Mouse (Mus musculus): ENCODE measurements at regions not wholly inside any gene's neighbourhood (a gene's known extent, or its start where the extent isn't known, plus 50 kb on each side); places are given as distances from the start of the nearest gene placed in this dataset.
A peak's percentile ranks its signal among the peaks of the same experiment; 100 is the strongest.

DNA sequence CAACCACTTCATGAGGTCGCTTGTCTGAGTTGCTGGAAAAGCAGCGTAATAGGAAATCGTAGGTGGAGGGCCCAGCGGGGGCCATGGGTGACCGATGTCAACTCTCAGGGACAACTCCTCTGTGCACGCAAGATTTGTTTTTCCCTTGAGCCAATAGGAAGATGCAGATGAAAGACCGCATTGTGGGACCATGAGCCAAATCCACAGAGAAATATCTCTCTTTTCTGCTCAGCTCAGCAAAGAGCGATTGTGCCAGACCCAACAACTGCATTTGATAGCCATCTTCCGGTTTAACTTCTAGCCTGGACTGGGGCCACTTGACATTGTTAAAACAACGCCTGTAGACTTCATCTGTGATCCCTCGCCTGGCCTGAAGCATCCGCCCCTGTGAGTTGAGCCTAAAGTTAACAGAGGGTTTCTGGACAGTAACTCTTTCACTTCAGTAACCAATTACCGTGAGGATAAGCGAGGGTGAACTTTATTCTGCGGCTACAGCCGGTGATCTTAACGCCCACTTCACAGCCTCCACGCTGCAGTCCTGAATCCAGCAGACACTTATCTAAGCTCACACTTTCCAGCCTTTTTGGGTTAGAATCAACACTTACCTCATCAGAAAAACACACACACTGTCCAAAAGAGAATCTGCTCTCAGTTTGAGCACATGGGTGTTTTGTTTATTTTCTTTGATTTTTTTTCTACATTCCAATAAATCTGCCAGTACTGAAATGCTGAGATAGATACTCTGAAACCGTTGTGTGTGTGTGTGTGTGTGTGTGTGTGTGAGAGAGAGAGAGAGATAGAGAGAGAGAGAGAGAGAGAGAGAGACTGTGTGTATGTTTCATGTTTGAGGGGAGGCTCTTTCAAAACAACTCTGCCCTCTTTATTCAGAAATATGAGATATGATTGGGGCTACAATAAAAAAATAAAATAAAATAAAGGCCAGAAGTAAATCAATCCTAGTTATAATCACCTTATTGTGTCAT, 111.9 kb downstream of the Tomm20 start:
- no peak for DNase-seq (ENCODE audit: low read depth in 2 of 2, low spot score in 2 of 2)

DNA sequence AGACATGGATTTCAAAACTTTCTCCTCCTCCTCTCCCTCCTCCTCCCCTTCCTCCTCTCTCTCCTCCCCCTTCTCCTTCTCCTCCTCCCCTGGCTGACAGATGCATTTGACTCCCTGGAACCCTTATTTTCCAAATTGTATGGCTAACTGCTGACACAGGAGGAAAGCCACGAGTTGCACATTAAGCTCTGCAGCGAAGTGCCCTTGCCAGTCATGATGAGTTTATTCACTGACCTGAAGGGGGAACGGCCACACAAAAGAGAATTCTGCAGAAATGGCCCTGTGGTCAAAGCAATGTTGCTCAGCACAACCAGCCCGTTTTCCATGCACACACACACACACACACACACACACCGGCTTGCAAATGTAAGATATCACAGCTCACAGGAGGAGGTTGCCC, 112.6 kb downstream of the Tomm20 start:
- no peak for DNase-seq (ENCODE audit: low read depth in 2 of 2, low spot score in 2 of 2)

DNA sequence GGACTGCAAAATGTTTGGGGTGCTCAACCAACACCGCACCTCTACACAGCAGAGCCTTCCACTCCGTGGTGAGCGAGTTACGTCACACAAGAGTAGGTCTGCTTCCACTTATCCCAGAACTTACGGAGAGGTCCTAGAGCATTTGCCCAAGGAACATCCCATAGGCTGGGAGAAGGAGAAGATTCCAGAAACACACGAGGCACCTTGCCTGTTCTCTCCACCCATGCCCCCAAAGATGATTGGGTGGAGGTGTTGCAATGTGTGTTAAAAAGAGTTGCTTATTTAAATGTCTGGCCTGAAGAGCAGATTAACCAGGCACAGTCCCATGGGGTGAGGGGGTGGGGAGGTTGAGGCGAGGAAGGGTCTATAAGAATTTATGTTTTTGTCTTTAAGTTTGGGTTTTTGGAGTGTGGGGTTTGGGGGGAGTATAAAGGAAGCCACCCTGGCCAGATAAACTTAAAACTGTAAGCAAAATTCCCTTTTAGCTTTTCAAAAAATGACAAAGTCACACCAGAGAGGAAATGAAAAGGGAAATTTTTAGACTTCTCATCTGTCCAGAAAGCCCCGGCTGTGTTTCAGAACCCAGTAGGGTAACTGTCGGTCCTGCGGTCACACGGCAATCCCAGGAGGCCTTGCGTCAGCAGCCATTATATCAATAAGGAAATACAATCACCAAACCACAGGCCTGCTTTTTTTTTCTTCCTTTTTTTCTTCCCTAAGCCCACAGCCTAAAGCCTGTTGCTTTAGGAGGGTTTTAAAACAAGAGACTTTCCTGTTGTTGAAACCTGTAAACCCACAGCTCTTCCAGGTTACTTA, 113.3 kb downstream of the Tomm20 start:
- peak; percentile 71 to 78 for DNase-seq (ENCODE audit: low read depth in 2 of 2, low spot score in 2 of 2)

DNA sequence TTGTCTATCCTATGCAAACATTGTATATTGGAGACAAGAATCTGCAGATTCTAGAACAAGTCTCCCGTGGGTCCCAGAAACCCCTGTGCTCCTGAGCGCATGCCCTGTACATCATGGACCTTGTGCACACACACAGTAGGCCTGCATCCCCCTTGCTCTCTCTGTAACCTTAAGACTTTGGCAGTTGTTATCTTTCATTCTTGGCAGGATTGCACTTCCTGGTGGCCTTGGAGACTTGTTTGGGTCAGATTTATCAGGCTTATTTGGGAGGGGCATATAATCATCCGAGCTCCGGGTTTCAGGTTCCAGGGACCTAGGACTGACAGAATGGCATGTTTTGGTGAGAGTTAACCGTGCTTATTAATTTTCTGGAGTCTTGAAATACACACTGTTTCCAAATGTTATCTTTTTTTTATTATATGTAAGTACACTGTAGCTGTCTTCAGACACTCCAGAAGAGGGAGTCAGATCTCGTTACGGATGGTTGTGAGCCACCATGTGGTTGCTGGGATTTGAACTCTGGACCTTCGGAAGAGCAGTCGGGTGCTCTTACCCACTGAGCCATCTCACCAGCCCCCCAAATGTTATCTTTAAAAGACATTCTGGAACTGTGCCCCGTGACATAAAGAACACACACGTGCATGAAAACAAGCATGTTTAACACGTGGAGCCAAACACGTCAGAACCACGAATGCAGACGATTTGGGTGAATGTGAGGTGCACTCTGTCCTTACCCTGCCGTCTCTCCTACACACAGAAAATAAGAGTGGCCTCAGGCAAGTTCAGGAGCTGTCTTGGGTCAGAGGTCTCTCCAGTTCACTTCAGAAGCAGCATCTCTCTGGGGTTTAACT, 114.1 kb downstream of the Tomm20 start:
- no peak for DNase-seq (ENCODE audit: low read depth in 2 of 2, low spot score in 2 of 2)

DNA sequence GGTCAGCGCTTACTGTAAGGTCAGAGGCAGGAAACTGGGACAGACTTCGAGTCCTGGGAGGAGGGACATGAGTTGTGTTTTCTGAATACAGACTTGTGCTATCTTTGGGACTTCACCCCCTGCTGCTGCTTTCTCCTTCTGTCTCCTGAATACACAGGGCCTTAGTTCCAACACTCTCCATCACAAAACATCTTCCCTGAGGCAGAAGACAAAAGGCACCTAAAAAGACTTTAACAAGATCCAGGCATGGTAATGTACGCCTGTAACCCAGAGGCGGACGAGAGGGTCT, 115.5 kb downstream of the Tomm20 start:
- no peak for DNase-seq (ENCODE audit: low read depth in 2 of 2, low spot score in 2 of 2)

DNA sequence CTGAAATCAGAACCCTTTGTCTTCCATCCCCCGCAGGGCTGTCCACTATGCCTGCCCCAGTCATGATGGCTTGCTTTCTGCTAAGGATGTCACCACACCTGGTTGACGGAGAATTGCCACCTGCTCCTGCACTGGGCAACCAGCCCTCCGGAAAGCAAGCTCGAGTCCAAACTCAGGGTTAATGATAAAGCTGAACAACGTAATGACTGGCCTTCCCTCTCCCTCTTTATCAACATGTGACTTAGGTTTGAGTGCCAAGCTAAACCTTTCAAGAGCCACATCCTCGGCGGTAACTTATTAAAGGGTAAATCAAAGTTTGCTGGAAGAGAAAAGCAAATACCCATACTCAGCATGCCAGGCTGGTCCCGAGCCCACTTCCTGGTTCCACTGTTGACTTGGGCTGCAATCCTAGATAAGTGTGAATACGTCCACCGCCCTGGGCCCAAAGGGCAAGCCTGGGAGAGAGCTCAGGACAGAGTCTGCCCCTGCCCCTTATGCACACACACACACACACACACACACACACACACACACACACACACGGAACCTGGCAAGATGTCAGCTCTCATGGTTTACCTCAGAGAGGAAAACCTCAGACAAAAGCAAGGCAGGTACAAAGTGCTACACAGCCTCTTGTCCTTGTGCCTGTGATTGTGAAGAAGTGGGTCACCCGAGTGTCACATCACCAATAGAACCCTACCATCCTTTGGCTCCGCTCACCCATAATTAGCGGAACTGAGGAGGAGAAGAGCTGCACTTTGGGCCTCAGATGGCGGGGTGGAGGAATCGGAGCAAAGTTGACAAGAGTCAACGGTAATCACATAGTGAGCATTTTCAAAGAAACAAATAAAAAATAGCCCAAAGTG, 116.0 kb downstream of the Tomm20 start:
- no peak for DNase-seq (ENCODE audit: low read depth in 2 of 2, low spot score in 2 of 2)

DNA sequence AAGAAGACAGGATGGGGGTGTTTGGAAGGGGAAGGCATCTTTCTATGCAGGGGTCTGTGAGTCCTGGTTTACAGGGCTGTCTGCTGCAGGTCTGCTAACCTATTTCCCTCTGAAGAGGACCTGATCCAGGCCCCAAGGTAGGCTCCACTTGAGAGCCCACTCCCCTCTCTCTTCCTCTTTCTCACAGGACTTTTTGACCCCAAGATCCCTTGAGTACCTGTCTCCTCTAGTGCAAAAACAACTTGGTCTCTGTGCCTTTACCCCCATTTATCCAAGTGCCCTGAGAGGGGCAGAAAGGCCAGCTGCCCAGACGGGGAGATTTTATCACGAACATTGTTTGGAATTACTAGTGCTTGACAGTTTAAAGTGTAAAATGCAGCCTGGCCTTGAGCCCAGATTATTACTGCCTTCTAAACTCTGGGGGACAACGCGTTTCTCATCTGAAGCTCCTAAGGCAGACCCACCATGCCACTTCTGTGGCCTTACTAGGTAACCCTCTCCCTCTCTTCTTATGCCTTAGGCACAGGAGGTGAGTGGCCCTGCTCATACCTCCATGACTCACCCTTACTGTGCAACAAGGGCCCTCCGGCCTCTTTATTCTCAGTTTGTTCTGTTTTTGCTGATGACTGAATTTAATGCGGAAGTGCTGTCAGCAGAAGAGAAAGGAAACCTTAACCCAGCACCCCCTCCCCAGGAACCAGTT, 117.8 kb downstream of the Tomm20 start:
- DNase-seq (ENCODE audit: low read depth in 2 of 2, low spot score in 2 of 2), result no peak

DNA sequence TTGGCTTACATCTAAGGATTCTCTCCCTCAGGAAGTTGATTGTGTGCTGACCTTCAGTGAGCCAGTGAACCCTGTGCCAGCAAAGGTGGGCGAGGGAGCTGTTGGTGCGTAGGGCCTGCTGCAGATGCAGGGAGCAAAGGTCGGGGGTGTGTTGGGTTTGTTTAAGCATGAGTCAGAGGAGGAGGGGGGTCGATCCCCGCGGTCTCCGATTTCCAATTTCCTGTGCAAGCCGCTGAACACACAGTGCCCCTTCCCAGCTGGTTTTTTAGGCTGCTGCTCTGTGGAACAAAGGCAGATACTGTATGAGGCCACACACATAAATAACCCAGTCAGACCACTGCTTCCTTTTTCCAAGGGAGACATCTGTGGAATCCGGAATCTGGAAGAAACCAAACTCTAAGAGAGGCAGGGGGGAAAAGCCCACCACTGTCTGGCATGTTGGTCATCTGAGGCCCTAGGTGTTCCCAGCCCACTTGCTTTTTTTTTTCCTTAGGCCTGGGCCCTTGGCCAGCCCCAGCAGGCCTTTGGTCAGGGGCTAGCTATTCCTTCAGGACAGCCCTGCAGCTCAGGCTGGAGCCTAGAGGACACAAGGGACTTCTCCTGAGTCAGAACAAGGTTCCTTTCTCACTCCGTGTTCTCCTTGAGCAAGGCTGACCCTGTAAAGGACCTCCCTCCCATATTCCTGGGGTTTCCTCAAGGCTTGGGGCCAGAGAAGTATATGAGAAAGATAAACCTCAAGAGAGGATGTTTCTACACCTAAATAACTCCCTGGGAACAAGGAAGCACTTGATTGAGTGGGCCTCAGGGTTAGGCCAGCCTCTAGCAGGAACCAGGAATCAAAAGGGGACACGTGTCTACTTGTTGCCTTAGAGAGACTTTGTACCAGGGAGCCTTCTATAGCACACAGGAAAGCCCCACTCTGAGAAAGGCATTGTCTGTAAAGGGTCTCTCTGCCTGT, 119.0 kb downstream of the Tomm20 start:
- no peak for DNase-seq (ENCODE audit: low read depth in 2 of 2, low spot score in 2 of 2)

DNA sequence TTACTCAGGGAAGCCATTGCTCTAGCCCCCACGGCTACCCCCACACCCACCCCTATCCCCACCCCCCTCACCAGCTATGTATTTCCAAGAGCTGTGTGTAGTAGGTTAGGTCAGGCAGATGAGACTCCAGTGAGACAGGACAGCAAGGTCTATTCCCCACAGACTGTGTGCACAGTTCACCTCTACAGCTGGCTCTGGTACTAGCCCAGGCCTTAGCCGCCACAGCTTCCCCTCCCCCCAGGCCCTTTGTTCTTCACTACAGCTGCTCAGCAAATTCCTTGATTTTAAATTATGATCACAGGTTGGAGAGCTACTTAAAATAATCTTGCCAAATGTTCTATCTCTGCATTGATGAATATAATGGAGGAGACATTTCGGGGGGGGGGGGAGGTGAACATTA, 119.8 kb downstream of the Tomm20 start:
- no peak for DNase-seq (ENCODE audit: low read depth in 2 of 2, low spot score in 2 of 2)

DNA sequence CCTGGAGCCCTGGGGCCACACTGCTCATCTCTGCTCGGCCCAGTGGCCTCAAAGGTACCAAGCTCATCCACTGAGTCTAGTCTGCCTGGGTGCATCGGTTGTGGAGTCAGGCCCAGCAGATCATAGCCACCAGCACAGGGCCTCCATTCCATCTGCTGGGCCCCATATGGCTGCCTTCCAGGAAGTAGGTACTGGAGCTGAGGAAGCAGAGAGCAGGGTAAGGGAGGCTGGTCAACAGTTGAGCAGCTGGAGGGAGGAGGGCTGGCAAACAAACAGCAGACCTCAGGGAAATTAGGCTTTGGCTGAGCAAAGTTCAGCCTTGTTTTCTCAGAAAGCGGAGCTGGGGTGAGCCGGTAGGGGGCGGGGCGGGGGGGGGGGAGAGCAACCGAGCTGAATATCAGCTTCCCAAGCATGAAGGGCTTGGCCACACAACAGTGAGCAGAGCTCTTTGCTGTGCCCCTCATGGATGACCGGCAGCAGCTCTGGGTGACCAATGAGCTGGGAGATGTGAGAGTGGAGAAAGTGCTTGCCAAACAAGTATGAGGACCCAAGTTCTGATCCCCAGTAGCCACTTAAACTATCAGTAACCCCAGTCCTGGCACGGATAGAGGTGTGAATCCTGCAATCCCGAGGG, 121.0 kb downstream of the Tomm20 start:
- no peak for DNase-seq (ENCODE audit: low read depth in 2 of 2, low spot score in 2 of 2)

DNA sequence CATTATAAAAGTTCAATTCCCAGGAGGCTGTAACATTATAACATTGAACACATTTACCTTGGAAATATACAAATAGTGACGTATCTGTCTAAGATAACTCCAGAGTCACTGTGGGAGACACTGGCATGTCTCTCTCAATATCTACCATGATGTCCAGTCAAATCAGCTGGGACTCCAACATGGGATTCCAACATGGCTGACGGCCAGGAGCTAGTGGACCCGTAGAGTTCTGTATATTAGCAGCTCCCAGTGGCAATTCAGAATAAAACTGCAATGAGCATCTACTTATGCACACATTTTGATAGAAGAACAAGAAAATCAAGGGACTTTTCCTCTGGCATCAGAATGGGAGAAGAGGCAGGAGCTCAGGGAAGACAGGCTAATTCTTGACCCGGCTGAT, 123.4 kb downstream of the Tomm20 start:
- DNase-seq (ENCODE audit: low read depth in 2 of 2, low spot score in 2 of 2), result no peak

DNA sequence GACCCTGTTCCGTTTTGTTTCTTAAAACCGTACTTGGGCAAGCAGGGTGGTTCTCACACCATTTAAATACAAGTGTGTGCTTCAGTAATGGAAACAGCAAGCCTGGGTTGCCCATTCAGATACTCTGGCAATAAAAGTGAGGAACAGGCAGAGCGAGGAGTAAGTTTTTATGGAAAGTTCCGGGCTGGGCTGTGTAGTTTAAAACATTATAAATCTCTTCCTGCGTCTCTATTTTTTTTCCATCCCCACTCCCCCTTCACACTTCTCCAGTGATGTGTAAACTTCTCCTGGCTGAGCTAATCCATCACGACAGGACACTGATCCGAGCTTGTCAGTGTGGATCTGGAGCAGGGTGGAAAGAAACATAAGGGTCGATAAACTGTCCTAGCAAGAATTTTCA, 124.4 kb downstream of the Tomm20 start:
- DNase-seq (ENCODE audit: low read depth in 2 of 2, low spot score in 2 of 2), result no peak

DNA sequence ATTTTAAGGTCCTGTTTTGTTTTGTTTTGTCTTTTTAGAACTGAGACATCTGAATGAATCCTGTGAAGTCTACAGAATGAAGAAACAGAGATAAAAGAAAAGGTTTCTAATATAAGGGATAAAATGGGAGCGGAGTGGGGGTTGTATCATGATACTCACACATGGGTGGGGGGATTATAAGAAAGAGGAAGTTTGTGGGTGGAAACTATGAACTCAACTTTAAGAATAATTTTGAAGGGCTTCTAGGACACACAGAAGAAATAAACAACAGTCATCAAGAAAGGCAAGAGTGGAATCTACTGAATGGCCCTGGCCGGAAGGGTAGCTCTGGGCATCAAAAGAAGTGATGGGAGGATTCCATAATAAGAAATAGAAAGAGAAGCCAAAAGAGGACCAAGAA, 125.1 kb downstream of the Tomm20 start:
- no peak for DNase-seq (ENCODE audit: low read depth in 2 of 2, low spot score in 2 of 2)

DNA sequence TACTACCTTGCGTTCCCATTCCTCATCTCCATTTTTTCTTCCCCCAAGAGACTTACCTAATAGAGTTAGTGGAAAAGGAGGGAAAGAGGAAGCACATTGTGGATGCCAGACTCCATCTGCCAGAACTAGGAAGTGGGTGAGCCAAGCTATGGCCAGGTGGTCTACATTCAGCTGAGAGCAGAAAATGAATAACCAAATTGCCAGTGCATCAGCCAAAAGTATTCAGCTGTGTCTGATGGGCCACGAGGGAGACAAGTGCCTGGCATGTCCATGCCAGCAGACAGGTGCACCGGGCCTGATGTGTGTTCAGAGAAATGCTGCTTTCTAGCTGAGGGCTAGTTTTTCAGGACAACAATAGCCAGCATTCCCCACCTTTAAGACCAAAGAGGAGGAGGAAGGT, 126.4 kb downstream of the Tomm20 start:
- no peak for DNase-seq (ENCODE audit: low read depth in 2 of 2, low spot score in 2 of 2)

DNA sequence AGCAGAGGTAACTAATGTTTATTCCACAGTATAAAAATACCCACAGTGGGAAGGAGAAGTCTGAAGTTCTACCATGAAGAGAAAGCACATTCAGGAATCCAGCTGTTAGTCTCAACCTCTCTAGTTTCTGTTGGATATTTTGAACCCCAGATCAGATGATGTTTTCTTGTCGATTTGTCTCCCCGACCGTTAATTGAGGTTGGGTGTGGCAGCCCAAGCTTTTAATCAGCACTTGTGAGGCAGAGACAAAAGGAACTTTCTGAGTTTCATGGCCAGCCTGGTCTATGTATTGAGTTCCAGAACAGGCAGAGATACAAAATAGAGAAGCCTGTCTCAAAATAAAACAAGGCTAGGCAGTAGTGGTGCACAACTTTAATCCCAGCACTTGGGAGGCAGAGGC, 129.5 kb downstream of the Tomm20 start:
- no peak for DNase-seq (ENCODE audit: low read depth in 2 of 2, low spot score in 2 of 2)

DNA sequence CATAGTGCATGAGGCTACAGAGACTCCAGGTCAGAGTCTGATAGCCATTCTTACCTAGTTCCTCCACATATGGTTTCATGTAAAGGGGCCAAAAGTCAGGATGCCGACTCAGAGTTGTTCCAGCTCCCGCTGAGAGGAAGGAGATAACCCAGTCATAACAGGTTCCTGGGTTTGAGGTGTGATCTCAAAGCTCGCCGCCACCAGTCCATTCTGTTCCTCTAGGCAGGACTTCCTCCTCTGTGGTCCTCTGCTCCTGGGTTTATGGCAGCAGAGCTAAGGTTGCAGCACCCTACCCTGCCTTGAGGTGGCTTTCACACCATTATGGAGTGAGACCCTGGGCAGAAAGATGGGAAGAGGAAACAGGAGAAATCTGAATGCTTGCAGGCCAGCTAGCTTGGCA, 131.2 kb downstream of the Tomm20 start:
- no peak for DNase-seq (ENCODE audit: low read depth in 2 of 2, low spot score in 2 of 2)

DNA sequence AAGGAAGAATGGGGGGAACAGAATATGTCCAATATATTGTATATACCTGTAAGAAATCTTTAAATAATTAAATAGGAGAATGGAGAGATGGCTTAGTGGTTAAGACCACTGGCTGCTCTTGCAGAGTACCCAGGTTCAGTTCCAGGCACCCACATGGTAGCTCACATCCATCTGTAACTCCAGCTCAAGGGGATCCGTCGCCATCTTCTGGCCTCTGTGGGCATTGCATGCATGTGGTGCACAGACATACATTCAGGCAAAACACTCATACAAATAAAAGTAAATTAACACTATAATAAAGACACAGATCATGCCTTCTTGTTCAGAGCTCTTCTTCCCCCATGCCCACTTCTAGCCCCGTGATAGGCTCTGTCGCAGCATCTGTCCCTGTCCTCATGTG, 132.0 kb downstream of the Tomm20 start:
- no peak for DNase-seq (ENCODE audit: low read depth in 2 of 2, low spot score in 2 of 2)

DNA sequence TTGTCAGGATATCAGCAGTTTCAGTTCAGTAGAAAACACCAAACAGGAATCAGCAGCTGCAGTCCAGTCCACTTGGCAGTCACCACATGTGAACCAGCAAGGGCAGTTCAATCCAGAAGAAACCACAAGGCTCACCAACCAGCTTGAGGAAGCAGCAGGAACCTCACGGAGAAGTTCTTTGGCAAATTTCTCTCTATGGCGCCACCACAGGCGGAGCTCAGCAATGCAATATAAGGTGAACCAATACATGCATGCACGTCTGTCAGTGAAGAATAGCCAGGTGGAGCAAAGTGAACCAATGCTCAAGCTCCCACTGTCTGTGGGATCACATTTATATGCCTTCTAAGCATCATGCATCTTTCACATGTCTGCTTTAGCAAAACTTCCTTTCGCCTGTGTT, 132.9 kb downstream of the Tomm20 start:
- DNase-seq (ENCODE audit: low read depth in 2 of 2, low spot score in 2 of 2), result no peak
